Mouse (Mus musculus): ENCODE measurements around the gene Tenm4.

Tenm4 gene

DNA sequence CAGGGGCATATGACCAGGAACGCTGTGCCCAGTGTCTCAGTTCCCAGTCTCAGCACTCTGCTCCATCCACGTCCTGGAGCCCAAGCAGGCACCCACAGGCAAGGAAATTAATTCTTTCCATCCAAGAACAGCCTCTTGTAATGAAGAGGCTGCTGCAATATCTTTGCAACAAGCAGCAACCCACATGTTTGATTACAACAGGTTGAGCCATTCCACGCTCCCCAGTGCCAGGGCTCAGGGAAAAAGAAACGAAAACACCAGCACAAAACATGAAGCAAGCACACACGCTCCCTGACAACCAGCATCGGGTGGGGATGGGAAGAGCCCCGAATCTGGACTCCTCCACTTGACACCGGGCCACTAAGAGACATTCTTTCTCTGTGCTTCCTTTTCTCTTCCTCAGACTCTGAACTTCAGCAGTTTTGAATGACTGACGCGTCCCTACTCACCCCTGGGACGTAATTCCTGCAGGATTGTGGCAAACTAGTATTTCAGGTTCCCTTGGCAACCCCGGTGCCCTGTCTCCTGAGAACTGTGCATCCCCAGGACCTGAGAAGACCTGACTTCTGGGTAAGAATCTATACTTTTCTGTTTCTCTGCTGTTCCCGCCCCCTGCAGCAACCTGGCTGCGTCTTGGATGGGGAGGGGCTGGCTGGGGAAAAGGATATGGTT is at the start of gene Tenm4:
Gene Tenm4 (plus strand): TSS at position 323 of the 672 bp plus-strand sequence.
- DNase-seq (ENCODE audit: extremely low spot score, low read depth, low spot score), result no peak

DNA sequence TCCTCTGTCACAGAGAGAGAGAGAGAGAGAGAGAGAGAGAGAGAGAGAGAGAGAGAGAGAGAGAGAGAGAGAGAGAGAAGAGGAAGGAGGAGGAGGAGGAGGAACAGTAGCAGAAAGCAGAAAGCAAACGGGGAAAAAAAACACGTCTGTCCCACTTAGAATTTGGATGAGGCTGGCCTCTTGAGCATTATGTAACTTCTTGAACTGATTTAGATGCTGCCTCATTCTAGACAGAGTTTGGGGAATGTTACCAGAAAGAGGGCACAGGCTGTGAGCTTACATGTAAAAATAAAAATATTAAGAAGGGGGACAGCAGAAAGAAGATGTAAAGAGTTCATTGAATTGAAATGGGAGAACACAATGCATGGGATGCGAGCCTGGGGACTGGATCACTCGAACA is 40.3 kb upstream of the Tenm4 start:
- no peak for DNase-seq (ENCODE audit: extremely low spot score, low read depth, low spot score)

DNA sequence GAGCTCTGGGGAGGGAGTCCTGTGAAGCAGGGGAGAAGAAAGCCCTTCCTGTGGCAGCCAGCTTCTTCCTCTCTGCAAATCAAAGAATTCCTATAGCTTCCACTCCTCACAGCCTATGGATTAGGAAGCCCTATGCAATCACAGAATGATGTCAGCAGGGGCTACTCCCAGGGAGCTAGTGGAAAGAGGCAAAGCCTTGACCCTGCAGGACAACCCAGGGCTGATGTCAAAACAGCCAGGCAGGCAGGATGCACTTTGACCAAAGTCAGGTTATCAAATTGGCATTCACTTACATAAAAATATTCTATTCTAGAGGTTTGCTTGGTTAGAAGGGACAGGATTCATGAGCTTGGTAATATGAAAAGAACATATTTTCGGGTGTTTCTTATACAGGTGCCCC is 39.9 kb upstream of the Tenm4 start:
- DNase-seq (ENCODE audit: extremely low spot score, low read depth, low spot score), result no peak

DNA sequence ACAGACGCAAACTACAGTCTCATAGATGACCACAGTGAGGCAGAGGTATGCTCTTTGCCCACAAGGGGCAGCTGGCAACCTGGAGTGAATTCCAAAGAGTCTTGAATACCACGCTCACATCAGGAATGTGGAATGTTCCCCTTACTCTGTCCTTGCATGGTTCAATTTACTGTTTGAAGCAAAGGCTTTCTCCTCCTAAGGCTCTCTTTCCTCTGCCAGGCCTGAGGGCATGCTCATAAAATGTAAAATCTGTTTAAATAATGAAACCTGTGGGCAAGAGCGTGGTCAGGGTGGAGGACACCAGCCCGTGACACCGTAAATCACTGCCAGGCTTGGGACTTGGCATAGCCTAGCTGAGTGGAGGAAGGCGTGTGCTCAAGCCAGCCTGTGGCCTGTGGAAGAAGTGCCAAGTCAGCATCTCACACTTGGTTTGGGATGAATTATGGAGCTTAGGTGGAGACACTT is 34.5 kb upstream of the Tenm4 start:
- no peak for DNase-seq (ENCODE audit: extremely low spot score, low read depth, low spot score)

DNA sequence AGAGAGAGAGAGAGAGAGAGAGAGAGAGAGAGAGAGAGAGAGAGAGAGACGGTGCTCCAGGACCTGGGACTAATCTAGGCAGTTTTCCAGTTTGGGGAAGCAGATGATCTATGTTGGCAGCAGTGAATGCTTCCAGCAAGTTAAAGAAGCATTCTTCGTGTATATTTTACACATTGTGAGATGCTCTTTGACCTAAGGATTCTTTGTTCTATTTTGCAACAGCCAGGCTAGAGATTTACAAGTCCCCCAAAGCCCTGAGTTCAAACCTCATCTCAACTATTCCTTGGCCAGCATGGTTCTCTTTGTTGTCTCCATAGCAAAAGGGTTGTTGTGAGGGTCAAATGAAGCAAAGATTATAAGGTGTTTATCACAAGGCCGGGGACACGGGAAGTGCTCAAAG is 29.2 kb upstream of the Tenm4 start:
- DNase-seq (ENCODE audit: extremely low spot score, low read depth, low spot score), result no peak

DNA sequence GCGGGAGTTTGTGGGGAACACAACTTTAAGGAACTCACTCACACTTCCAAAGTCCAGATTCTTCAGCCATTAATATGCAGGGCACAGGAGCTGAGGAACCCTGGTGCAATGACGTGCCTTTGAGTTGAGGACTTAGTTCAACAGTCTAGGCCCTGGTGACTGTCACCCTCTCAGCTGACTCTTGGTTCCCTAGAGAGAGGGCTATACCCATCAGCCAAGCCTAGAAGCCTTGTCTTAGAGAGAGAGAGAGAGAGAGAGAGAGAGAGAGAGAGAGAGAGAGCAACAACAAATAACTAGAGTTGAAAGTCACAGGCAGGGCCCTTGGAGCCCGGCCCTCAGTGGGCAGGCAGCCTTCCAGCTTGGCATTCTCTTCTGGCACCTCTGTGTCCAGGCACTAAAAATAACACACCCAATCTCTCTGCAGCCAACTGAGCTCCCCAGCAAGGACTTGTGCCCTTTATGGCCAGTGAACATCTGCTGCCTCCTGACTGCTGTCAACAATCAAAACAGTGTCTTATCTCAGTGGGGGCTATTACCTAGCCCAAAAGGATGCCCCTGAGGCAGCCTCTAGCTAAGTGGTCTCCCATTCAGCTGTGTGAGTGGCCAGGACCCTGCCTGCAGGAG is 28.0 kb upstream of the Tenm4 start:
- no peak for DNase-seq (ENCODE audit: extremely low spot score, low read depth, low spot score)

DNA sequence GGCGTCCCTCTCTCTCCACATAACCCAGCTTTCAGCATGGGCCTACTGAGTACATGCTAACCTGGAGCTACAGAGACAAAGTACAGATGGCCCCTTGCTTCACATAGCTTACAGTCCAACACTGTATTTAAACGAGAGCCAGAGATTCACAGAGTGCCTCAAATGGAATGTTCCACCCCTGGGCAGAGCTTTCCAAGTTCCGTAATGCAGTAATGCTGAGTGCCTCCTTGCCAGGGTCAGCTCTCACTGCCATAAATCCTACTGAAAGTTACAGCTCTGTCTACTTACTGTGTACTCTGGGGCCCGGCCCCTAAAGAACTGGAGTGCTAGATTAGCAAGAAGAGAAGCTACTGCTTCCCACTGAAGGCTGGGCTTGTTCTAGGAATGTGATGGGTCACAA is 23.6 kb upstream of the Tenm4 start:
- no peak for DNase-seq (ENCODE audit: extremely low spot score, low read depth, low spot score)

DNA sequence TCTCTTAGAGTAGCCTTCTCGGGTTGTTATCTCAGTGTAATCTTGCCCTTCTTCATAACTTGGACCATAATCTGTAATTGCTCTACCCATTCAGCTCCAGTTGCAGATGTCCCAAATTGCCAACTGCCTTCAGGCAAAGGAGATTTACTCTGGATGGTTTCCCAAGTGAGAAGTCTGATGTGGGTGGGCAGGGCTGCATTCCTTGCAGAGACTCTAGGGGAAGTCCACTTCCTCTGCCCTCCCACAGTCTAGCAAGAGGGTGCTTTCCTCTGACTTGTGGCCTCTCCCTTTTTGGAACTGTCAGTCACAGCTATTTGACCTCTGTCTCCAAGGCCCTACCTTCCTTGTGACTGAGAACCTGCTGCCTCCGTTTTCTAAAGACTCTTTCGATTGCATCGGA is 22.9 kb upstream of the Tenm4 start:
- no peak for DNase-seq (ENCODE audit: extremely low spot score, low read depth, low spot score)

DNA sequence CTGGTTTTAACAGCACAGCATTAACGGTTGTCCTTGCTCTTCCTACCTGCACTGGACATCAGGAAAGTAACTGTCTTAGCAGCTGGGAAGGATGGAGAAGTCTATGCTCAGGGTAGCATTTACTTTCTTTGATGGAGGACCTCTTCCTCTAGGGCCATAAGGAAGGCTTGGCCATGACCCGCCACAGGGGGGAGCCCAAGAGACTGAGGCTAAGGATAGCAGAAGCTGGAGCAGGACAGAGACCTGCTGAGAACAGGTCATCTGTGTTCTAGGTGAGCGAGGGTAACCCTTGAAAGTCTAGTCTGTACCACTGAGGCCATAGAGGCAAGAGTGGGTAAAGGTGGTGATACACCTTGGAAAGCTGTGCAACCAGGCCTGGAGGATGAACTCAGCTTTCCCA is 19.8 kb upstream of the Tenm4 start:
- DNase-seq (ENCODE audit: extremely low spot score, low read depth, low spot score), result no peak

DNA sequence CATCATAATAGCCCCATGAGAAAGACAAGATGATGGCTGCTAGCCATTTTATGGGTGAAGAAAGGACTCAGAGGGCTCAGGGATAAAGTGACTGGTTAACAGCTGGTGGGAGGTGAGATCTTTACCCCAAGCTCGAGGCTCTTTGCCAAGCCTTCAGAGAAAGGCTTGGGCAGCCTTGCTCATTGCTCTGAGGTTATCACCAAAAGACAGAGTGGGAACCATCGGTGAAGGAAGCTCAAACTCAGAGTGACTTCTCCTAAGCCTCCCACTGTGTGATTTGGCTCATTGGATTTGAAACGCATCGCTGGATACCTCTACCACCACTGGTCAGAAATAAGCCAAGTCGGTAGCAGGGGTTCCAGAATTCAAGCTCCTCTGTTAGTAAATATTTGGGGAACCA is 19.1 kb upstream of the Tenm4 start:
- DNase-seq (ENCODE audit: extremely low spot score, low read depth, low spot score), result no peak

DNA sequence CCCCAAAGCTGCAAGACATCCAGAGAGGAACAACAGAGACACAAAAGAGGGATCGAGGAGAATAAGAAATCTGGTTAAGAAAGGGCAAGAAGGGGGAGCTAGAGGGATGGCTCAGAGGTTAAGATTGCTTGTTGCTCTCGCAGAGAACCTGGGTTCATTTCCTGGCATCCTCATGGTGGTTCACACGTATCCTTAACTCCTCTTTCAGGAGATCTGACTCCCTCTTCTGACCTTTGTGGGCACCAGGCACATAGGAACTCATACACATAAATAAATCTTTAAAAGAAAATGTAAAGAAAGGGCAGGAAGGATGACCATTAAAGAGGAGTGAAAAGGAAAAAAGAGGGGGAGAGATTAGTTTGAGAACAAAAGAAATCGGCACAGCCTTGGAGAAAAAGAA is 18.6 kb upstream of the Tenm4 start:
- DNase-seq (ENCODE audit: extremely low spot score, low read depth, low spot score), result no peak

DNA sequence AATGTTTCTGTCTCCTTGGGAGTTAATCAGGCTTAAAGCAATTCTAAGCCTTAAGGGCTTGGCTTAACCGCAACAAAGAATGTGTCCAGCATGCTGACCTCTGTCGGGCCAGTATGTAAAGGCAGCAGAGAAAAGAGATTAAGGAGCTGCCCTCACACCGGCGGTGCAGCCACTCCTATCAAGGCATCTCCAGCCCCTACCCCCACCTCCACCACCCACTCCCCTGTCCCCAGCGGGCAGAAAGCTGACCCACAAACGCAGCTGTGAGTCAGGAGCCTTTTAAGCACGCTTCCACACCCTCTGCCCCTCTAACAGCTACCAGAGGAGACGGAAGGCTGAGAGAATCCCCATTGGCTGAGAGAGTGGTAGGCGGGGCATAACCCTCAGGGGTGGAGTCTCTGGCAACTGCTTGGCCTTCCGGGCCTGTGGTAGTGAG is 18.1 kb upstream of the Tenm4 start:
- peak; percentile 39 for DNase-seq (ENCODE audit: extremely low spot score, low read depth, low spot score)

DNA sequence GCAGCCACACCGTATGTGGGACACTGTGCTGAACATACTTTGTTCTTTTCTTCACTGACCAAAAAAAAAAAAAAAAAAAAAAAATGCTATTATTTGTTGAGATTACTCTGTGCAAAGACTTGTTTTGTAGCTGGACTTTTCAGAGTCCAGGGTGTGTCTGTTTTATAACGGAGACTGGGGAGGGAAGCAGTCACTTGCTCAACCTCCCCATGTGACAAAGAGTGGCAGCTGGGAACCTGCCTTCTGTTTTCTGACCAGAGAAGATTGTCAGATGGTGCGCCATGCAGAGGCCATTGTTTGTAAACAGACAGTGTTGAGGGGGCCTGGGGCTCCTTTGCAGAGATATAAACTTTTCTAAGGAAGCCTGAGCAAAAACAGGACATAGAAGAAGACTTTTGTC is 17.0 kb upstream of the Tenm4 start:
- no peak for DNase-seq (ENCODE audit: extremely low spot score, low read depth, low spot score)

DNA sequence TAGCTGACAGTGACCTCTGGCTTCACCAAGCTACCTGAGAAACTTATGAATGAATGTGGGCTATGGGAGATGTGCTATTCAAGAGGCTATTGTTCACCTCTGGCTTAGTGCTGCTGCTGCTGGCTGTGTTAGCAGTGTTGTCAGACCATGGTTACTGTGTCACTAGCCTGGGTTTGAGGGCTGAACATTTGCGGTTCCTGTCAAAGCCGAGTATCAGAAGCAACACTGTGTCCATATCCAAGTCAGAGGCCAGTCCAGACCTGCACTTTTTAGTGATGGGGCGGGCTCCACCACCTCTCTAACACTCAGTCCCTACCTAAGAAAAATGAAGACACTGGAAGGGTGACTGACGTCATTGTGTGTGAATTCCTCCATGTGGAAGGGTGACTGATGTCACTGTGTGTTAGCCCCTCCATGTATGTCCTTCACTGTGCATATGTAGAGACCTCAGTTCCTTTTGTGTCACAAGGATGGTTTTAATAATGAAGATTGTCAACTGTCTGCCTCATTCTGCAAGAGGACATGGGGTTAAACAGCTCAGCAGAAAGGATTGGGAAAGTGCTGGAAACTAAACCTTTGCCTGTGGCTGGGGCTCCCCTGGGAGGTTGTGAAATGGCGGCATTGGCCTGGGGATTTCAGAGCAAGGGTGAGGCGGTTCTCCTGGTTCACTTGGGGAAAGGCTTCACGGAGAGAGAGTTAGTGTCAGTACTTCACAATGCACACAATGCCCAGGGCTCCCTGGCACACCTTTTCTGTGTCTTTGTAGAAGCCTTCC is 14.4 kb upstream of the Tenm4 start:
- no peak for DNase-seq (ENCODE audit: extremely low spot score, low read depth, low spot score)

DNA sequence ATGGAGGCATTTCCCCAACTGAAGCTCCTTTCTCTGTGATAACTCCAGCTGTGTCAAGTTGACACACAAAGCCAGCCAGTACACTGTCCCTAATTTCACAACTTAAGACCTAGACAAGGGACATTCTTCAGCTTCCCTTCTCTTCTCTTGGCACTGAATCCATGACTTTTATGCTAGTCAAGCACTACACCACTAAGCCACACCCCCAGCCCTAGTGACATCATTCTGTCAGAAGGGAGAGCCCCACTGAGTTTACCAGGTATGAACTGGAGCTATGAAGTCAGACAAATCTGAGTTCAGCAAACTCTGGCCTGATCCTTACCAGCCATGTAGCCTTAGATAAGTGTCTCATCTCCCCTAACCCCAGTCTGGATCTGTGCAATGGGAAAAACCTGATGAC is 6.9 kb upstream of the Tenm4 start:
- DNase-seq (ENCODE audit: extremely low spot score, low read depth, low spot score), result no peak

DNA sequence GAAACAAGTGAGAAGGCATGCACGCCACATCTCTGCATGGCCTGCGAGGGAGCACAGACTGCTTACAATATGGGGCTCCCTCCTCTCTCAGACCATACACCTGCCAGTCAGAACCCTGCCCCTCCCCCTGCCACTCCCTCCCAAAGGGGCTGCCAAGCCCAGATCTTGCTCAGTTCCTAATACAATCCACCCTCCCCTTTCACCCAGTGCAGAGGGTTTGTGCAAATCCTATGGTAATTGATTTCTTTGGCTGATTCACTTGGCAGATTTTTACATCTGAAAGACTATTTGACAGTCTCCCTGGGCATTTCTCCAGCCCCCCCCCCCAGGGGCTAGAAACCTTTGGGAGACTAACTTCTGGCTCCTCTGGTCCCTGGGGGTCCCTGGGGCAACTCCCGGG is 2.1 kb upstream of the Tenm4 start:
- no peak for DNase-seq (ENCODE audit: extremely low spot score, low read depth, low spot score)

DNA sequence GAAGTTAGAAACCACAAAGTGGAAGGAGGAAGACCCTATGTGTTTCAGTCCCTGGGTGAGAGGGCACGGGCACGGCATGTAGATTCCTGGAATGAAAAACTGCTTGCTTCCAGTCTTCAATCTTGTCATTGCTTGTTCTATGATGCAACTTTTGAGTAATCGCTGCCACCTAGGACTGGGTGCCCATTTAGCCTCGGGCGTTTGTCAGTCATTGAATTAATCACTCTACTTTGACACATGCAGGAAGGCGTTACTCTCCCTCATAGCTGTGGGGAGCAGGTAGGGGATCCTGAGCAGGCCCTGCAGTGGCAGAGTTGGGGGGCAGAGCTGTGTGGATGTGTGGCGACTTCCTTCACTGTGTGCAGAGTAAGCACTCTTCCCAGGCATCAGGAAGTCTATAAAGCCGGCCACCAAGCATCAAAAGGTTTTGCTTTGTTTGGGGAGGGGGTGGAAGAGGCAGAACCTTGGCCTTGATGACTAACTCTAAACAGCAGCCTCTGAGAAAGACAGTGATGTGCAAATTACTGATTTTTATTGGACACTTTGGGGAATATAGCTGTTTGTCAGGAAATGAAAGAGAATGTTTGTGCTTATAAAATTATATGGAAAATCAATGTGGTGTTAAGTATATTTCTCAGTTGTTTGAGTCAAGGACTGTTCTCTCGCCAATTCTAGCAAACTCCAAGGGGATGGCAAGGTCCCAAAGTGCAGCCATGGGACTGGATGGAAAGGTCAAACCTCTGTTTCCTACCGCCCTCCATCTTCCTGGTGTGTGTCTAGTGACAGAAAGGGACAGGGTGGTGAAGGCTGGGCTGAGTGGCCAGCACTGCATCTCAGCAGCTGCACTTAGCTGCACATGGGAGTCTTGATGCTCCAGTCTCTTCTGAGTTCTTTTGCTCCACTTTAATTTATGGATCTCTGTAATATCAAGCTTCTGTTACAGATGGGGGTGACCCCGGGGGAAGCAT is 834 bp downstream of the Tenm4 start:
- no peak for DNase-seq (ENCODE audit: extremely low spot score, low read depth, low spot score)

DNA sequence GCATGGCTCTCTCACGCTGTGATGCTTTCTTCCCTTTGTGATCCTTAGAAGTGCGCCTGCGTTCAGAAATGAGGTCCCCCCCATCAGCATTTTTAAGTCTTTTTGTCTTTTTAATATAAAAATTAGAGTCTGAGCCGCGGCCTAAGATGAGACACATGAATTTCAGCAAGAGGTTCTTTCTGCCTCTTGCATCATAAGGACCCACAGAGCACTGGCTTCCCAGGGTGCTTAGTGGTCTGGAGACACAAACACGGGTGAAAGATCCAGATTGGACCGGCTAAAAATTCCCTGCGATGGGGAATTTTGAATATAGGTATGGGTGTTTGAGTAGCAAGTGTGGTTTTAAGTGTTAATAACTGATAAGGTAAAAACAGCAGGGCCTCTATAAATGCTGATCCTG is 5.7 kb downstream of the Tenm4 start:
- no peak for DNase-seq (ENCODE audit: extremely low spot score, low read depth, low spot score)

DNA sequence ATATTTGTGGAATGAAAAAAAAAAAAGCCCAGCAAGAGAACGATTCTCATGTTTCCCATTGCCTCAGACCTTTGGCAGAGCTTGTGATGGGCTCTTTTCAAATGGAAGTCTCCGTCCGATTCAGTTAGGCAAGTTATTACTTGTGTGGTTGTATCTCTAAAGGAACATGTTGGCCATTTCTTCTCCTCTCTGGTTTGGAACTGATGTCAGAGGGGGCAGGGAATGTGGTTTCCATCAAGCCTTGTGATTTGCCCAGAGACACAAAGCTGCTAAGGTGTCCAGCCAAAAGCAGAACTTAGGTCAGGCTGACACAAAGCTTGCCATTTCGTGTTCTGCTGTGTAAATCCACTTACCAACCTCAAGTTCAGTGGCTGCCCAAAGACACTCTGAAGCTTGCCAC is 10.7 kb downstream of the Tenm4 start:
- no peak for DNase-seq (ENCODE audit: extremely low spot score, low read depth, low spot score)

DNA sequence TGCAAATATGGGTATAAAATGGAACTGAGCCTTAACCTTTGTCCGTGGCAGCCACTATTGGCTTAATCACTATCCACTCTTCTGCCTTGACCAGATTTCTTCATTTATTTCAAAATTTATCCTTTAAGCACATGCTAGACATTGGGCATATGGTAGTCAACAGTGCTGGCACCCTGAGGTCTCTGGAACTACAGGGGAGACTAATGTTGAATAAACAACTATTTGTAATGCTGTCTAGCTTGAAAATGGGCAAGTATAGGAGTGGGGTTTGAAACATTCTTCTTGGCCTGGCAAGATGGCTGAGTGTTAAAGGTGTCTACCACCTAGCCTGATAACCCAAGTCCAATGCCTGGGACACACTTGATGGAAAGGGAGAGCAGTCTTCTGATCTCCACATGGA is 12.1 kb downstream of the Tenm4 start:
- DNase-seq (ENCODE audit: extremely low spot score, low read depth, low spot score), result no peak

DNA sequence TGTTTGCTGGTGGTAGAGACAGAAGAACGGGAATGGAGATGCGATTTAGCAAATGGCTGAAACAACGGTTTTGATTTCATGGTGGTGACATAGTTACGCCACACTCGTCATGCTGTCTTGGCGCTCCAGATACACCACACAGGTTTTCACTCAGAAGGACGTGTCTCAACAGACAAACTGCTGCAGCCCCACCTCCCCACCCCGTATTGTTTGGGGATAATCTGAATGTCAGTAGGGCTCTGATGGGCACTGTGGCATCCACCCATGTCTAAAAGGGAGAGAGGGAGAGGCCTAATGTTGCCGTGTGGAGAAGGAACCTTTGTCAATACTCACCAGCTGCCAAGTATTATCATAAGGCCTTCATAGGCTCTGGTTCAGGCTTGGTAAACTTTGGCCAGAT is 14.4 kb downstream of the Tenm4 start:
- DNase-seq (ENCODE audit: extremely low spot score, low read depth, low spot score), result no peak

Data from hindlimb bud, embryonic 11.5 days (tissue).